Mouse (Mus musculus): ENCODE data around the gene Emx1.

The Emx1 gene

GRCm38 (mm10) chr6:85189911-85190591, 2.8 kb downstream of the Emx1 start:
- DNase-seq = peak; percentile 51

GRCm38 (mm10) chr6:85190671-85191070, 3.4 kb downstream of the Emx1 start:
- DNase-seq = peak; percentile 41

- no peak for DNase-seq
Measured at GRCm38 (mm10) chr6:85191751-85192440, 4.7 kb downstream of the Emx1 start.

- DNase-seq = no peak
Measured at GRCm38 (mm10) chr6:85193381-85194318, 6.4 kb downstream of the Emx1 start.

- DNase-seq = no peak
Measured at GRCm38 (mm10) chr6:85197951-85198350, 10.7 kb downstream of the Emx1 start.

GRCm38 (mm10) chr6:85206182-85206938, 19.1 kb downstream of the Emx1 start:
- no peak for DNase-seq

GRCm38 (mm10) chr6:85206939-85207285, 19.7 kb downstream of the Emx1 start:
- peak; percentile 59 for DNase-seq

GRCm38 (mm10) chr6:85207345-85207744, 20.1 kb downstream of the Emx1 start:
- DNase-seq = no peak

- DNase-seq = no peak
Measured at GRCm38 (mm10) chr6:85209226-85209967, 22.2 kb downstream of the Emx1 start.

GRCm38 (mm10) chr6:85210686-85211085, 23.4 kb downstream of the Emx1 start:
- no peak for DNase-seq

GRCm38 (mm10) chr6:85218251-85218650, 31.0 kb downstream of the Emx1 start:
- no peak for DNase-seq

- DNase-seq = no peak
Measured at GRCm38 (mm10) chr6:85218684-85219445, 31.6 kb downstream of the Emx1 start.

GRCm38 (mm10) chr6:85219706-85220105, 32.5 kb downstream of the Emx1 start:
- DNase-seq = no peak

GRCm38 (mm10) chr6:85220917-85221316, 33.7 kb downstream of the Emx1 start:
- no peak for DNase-seq

- no peak for DNase-seq
Measured at GRCm38 (mm10) chr6:85222551-85222950, 35.3 kb downstream of the Emx1 start.

- no peak for DNase-seq
Measured at GRCm38 (mm10) chr6:85223498-85224150, 36.4 kb downstream of the Emx1 start.

- peak; percentile 40 for DNase-seq
Measured at GRCm38 (mm10) chr6:85224442-85224891, 37.2 kb downstream of the Emx1 start.

GRCm38 (mm10) chr6:85226570-85226969, 39.3 kb downstream of the Emx1 start:
- peak; percentile 68 for DNase-seq

- no peak for DNase-seq
Measured at GRCm38 (mm10) chr6:85227520-85227919, 40.3 kb downstream of the Emx1 start.

- DNase-seq = no peak
Measured at GRCm38 (mm10) chr6:85230762-85231161, 43.5 kb downstream of the Emx1 start.

GRCm38 (mm10) chr6:85231469-85231868, 44.2 kb downstream of the Emx1 start:
- DNase-seq = peak; percentile 63

Data from retina, postnatal 1 day (tissue).